Mouse (Mus musculus): ENCODE measurements at regions not wholly inside any gene's neighbourhood (a gene's known extent, or its start where the extent isn't known, plus 50 kb on each side); places are given as distances from the start of the nearest gene placed in this dataset.

GRCm38 (mm10) chr6:67114753-67115152, 77.5 kb upstream of the Gadd45a start:
- no peak for DNase-seq (ENCODE audit: low read depth, low spot score)

GRCm38 (mm10) chr6:67113686-67114278, 76.5 kb upstream of the Gadd45a start:
- no peak for DNase-seq (ENCODE audit: low read depth, low spot score)

- DNase-seq (ENCODE audit: low read depth, low spot score) = no peak
Observed at GRCm38 (mm10) chr6:67113261-67113660, 76.0 kb upstream of the Gadd45a start.

- no peak for DNase-seq (ENCODE audit: low read depth, low spot score)
Observed at GRCm38 (mm10) chr6:67112311-67112710, 75.1 kb upstream of the Gadd45a start.

- no peak for DNase-seq (ENCODE audit: low read depth, low spot score)
Observed at GRCm38 (mm10) chr6:67111581-67111980, 74.3 kb upstream of the Gadd45a start.

GRCm38 (mm10) chr6:67110391-67110790, 73.1 kb upstream of the Gadd45a start:
- DNase-seq (ENCODE audit: low read depth, low spot score) = no peak

GRCm38 (mm10) chr6:67109774-67110173, 72.5 kb upstream of the Gadd45a start:
- no peak for DNase-seq (ENCODE audit: low read depth, low spot score)

- no peak for DNase-seq (ENCODE audit: low read depth, low spot score)
Observed at GRCm38 (mm10) chr6:67107517-67107916, 70.3 kb upstream of the Gadd45a start.

- DNase-seq (ENCODE audit: low read depth, low spot score) = no peak
Observed at GRCm38 (mm10) chr6:67106493-67106892, 69.2 kb upstream of the Gadd45a start.

- DNase-seq (ENCODE audit: low read depth, low spot score) = no peak
Observed at GRCm38 (mm10) chr6:67105386-67105785, 68.1 kb upstream of the Gadd45a start.

GRCm38 (mm10) chr6:67104205-67104604, 66.9 kb upstream of the Gadd45a start:
- no peak for DNase-seq (ENCODE audit: low read depth, low spot score)

GRCm38 (mm10) chr6:67102541-67103134, 65.4 kb upstream of the Gadd45a start:
- DNase-seq (ENCODE audit: low read depth, low spot score) = no peak

- DNase-seq (ENCODE audit: low read depth, low spot score) = no peak
Observed at GRCm38 (mm10) chr6:67102014-67102413, 64.8 kb upstream of the Gadd45a start.

GRCm38 (mm10) chr6:67094426-67094825, 57.2 kb upstream of the Gadd45a start:
- no peak for DNase-seq (ENCODE audit: low read depth, low spot score)

- DNase-seq (ENCODE audit: low read depth, low spot score) = no peak
Observed at GRCm38 (mm10) chr6:67093128-67093527, 55.9 kb upstream of the Gadd45a start.

GRCm38 (mm10) chr6:67090150-67090549, 52.9 kb upstream of the Gadd45a start:
- DNase-seq (ENCODE audit: low read depth, low spot score) = no peak

- DNase-seq (ENCODE audit: low read depth, low spot score) = no peak
Observed at GRCm38 (mm10) chr6:67089530-67090140, 52.4 kb upstream of the Gadd45a start.

- DNase-seq (ENCODE audit: low read depth, low spot score) = no peak
Observed at GRCm38 (mm10) chr6:67088741-67089455, 51.6 kb upstream of the Gadd45a start.

- DNase-seq (ENCODE audit: low read depth, low spot score) = no peak
Observed at GRCm38 (mm10) chr6:67087837-67088440, 50.7 kb upstream of the Gadd45a start.

- DNase-seq (ENCODE audit: low read depth, low spot score) = peak; percentile 37
Observed at GRCm38 (mm10) chr6:67087393-67087792, 50.1 kb upstream of the Gadd45a start.
